Mouse (Mus musculus) forebrain, embryonic 15.5 days (tissue): Measurements from ENCODE around the gene Map3k7. TPM values are rescaled to one million over a fixed set of nuclear protein-coding genes. Genes with fewer than 3 reads are reported as not detected.

Source experiments
- ATAC-seq: fragments of 200-750 bp; cut with Nextera tagmentation; replicated peaks from 2 replicates; pipeline ENCODE4 v1.8.0; 2017; ENCODE audit warnings: mild to moderate bottlenecking, moderate TSS enrichment, moderate library complexity
- H3K27ac ChIP-seq: fragments of 300-500 bp; sonication (generic); replicated peaks from 2 replicates; pipeline ENCODE4 v1.5.1; 2015; ENCODE audit warnings: mild to moderate bottlenecking, inconsistent platforms
- H3K27me3 ChIP-seq: fragments of 300-500 bp; sonication (generic); 2 replicates; pipeline ENCODE4 v1.6.1; 2015; ENCODE audit warnings: inconsistent platforms
- H3K36me3 ChIP-seq: fragments of 300-500 bp; sonication (generic); 2 replicates; pipeline ENCODE4 v1.6.1; 2015; ENCODE audit warnings: mild to moderate bottlenecking, inconsistent platforms
- H3K4me1 ChIP-seq: fragments of 300-500 bp; sonication (generic); 2 replicates; pipeline ENCODE4 v1.6.1; 2015; ENCODE audit warnings: inconsistent platforms
- H3K4me2 ChIP-seq: fragments of 300-500 bp; sonication (generic); replicated peaks from 2 replicates; pipeline ENCODE4 v1.6.1; 2015; ENCODE audit warnings: mild to moderate bottlenecking, inconsistent platforms
- H3K4me3 ChIP-seq: fragments of 300-500 bp; sonication (generic); 2 replicates; pipeline ENCODE4 v1.5.1; 2015; ENCODE audit warnings: mild to moderate bottlenecking, inconsistent platforms
- H3K9ac ChIP-seq: fragments of 300-500 bp; sonication (generic); replicated peaks from 2 replicates; pipeline ENCODE4 v1.6.1; 2015; ENCODE audit warnings: mild to moderate bottlenecking, inconsistent platforms
- H3K9me3 ChIP-seq: fragments of 300-500 bp; sonication (generic); 2 replicates; pipeline ENCODE4 v1.6.1; 2016; ENCODE audit warnings: inconsistent platforms
- WGBS: fragments of 180-500 bp; shearing (Covaris S2); methylation state at CpG from one replicate; pipeline ENCODE4 v1.1.7; 2015; ENCODE audit warnings: mixed read lengths; 5-methylcytosine and 5-hydroxymethylcytosine counted together
- polyA plus RNA-seq: library from polyadenylated mRNA; unstranded; fragments of >200 nt; fragmentation: Nextera tagmentation; extraction: Ambion mirVana; gene quantifications from 2 replicates; pipeline ENCODE4 v1.2.1, GENCODE M21; 2015

The Map3k7 gene
- polyA plus RNA-seq, 1 experiment from 2014 or later: 31.4 TPM

- Histone ChIP-seq H3K4me1 (peaks cover 16% of the 10 kb centered on the region), H3K9ac (no peak overlapping the region), H3K36me3 (no peaks in the 10 kb centered on the region), H3K4me2 (no peak overlapping the region), H3K27me3 (no peaks in the 10 kb centered on the region), H3K9me3 (no peaks in the 10 kb centered on the region), H3K27ac (no peak overlapping the region), H3K4me3 (no peak overlapping the region)
- no peak for ATAC-seq
- 14% methylated on average over 5 of the region's 5 CpGs for WGBS
These were observed 81.3 kb downstream of the Map3k7 start for GRCm38 (mm10) chr4:32045234-32045633.

- Histone ChIP-seq H3K27me3 (no peaks in the 10 kb centered on the region), H3K9me3 (no peaks in the 10 kb centered on the region), H3K4me2 (no peak overlapping the region), H3K4me1 (peaks cover 8% of the 10 kb centered on the region), H3K4me3 (no peak overlapping the region), H3K27ac (0 out of 2 replicates have a peak overlapping the region, but pooled peaks have one; percentile 23), H3K9ac (no peak overlapping the region), H3K36me3 (no peaks in the 10 kb centered on the region)
- peak; percentile 33 for ATAC-seq
- 29% methylated on average over 4 of the region's 4 CpGs for WGBS
These were observed 85.9 kb downstream of the Map3k7 start for GRCm38 (mm10) chr4:32049824-32050223.

GRCm38 (mm10) chr4:32053171-32053570, 89.3 kb downstream of the Map3k7 start:
- 93% methylated on average over 14 of the region's 14 CpGs for WGBS
- Histone ChIP-seq H3K27ac (no peak overlapping the region), H3K36me3 (no peaks in the 10 kb centered on the region), H3K4me1 (peaks cover 17% of the 10 kb centered on the region), H3K27me3 (no peaks in the 10 kb centered on the region), H3K4me2 (no peak overlapping the region), H3K9me3 (no peaks in the 10 kb centered on the region), H3K9ac (no peak overlapping the region), H3K4me3 (no peak overlapping the region)
- ATAC-seq: no peak

- Histone ChIP-seq H3K4me3 (peak overlapping the region; percentile 38), H3K9ac (peak overlapping the region; percentile 45), H3K9me3 (no peaks in the 10 kb centered on the region), H3K4me2 (peak overlapping the region; percentile 64), H3K27me3 (no peaks in the 10 kb centered on the region), H3K36me3 (no peaks in the 10 kb centered on the region), H3K4me1 (peaks cover 11% of the 10 kb centered on the region), H3K27ac (peak overlapping the region; percentile 16; the same call in 1 of the 2 replicates)
- peak; percentile 93 for ATAC-seq
- 19% methylated on average over 21 of the region's 21 CpGs for WGBS
These were observed 91.5 kb downstream of the Map3k7 start for GRCm38 (mm10) chr4:32055151-32056052.

GRCm38 (mm10) chr4:32056441-32056840, 92.5 kb downstream of the Map3k7 start:
- 82% methylated on average over 7 of the region's 7 CpGs for WGBS
- no peaks in the 10 kb centered on the region for H3K27me3 ChIP-seq
- H3K4me3 ChIP-seq: no peak overlapping the region
- peaks cover 12% of the 10 kb centered on the region for H3K4me1 ChIP-seq
- no peak for ATAC-seq
- H3K9me3 ChIP-seq: no peaks in the 10 kb centered on the region
- no peaks in the 10 kb centered on the region for H3K36me3 ChIP-seq
- H3K9ac ChIP-seq: no peak overlapping the region
- H3K27ac ChIP-seq: no peak overlapping the region
- H3K4me2 ChIP-seq: no peak overlapping the region

- Histone ChIP-seq H3K36me3 (no peaks in the 10 kb centered on the region), H3K27ac (no peak overlapping the region), H3K27me3 (no peaks in the 10 kb centered on the region), H3K9ac (no peak overlapping the region), H3K4me2 (no peak overlapping the region), H3K9me3 (no peaks in the 10 kb centered on the region), H3K4me1 (peaks cover 17% of the 10 kb centered on the region), H3K4me3 (no peak overlapping the region)
- peak; percentile 61; the same call in 1 of the 2 replicates for ATAC-seq
- 42% methylated on average over 5 of the region's 5 CpGs for WGBS
These were observed 93.2 kb downstream of the Map3k7 start for GRCm38 (mm10) chr4:32057102-32057501.

GRCm38 (mm10) chr4:32060686-32061085, 96.8 kb downstream of the Map3k7 start:
- H3K9me3 ChIP-seq: no peaks in the 10 kb centered on the region
- 84% methylated on average over 4 of the region's 4 CpGs for WGBS
- H3K4me1 ChIP-seq: peaks cover 22% of the 10 kb centered on the region
- no peak overlapping the region for H3K9ac ChIP-seq
- H3K27ac ChIP-seq: no peak overlapping the region
- no peak for ATAC-seq
- H3K27me3 ChIP-seq: no peaks in the 10 kb centered on the region
- no peak overlapping the region for H3K4me2 ChIP-seq
- no peaks in the 10 kb centered on the region for H3K36me3 ChIP-seq
- no peak overlapping the region for H3K4me3 ChIP-seq

GRCm38 (mm10) chr4:32062381-32063059, 98.6 kb downstream of the Map3k7 start:
- ATAC-seq: peak; percentile 67; the same call in 1 of the 2 replicates
- WGBS: 27% methylated on average over 4 of the region's 4 CpGs
- H3K9me3 ChIP-seq: no peaks in the 10 kb centered on the region

GRCm38 (mm10) chr4:32063291-32063690, 99.4 kb downstream of the Map3k7 start:
- peak; percentile 43; the same call in 1 of the 2 replicates for ATAC-seq

More at GRCm38 (mm10) chr4:32062381-32063059, 98.6 kb downstream of the Map3k7 start:
- Histone ChIP-seq H3K27ac (no peak overlapping the region), H3K4me3 (no peak overlapping the region), H3K4me2 (no peak overlapping the region), H3K4me1 (peaks cover 20% of the 10 kb centered on the region), H3K27me3 (no peaks in the 10 kb centered on the region), H3K36me3 (no peaks in the 10 kb centered on the region), H3K9ac (no peak overlapping the region)

More at GRCm38 (mm10) chr4:32063291-32063690, 99.4 kb downstream of the Map3k7 start:
- Histone ChIP-seq H3K36me3 (no peaks in the 10 kb centered on the region), H3K4me3 (no peak overlapping the region), H3K9ac (no peak overlapping the region), H3K4me2 (no peak overlapping the region), H3K27ac (no peak overlapping the region), H3K27me3 (no peaks in the 10 kb centered on the region), H3K9me3 (no peaks in the 10 kb centered on the region), H3K4me1 (peaks cover 20% of the 10 kb centered on the region)
- 39% methylated on average over 3 of the region's 3 CpGs for WGBS
